Mouse (Mus musculus) liver, embryonic 14.5 days (tissue): ENCODE data around the gene Olfr721-ps1. TPM values are rescaled to one million over a fixed set of nuclear protein-coding genes. Genes with fewer than 3 reads are reported as not detected.

Experiments
- ATAC-seq: fragments of 200-750 bp; cut with Nextera tagmentation; 2 replicates; pipeline ENCODE4 v1.8.0; 2017; ENCODE audit warnings: moderate number of reproducible peaks, mild to moderate bottlenecking, moderate library complexity; ENCODE audit not compliant: insufficient read depth
- DNase-seq, 3 experiments: peaks; one replicate each; pipeline ENCODE4 v3.0.0-alpha.2; 2012 to 2013; ENCODE audit warnings: low read depth in 3 of 3, low spot score in 3 of 3
- H3K27ac ChIP-seq: fragments of 300-500 bp; sonication (generic); 2 replicates; pipeline ENCODE4 v1.5.1; 2014; ENCODE audit warnings: moderate library complexity, mild to moderate bottlenecking, control low read depth, inconsistent platforms
- H3K27me3 ChIP-seq: fragments of 300-500 bp; sonication (generic); 2 replicates; pipeline ENCODE4 v1.6.1; 2014; ENCODE audit warnings: mild to moderate bottlenecking, low read length, moderate library complexity; ENCODE audit not compliant: control insufficient read depth, insufficient read depth
- H3K36me3 ChIP-seq: fragments of 300-500 bp; sonication (generic); replicated peaks from 2 replicates; pipeline ENCODE4 v1.6.1; 2014; ENCODE audit warnings: low read depth; ENCODE audit not compliant: control insufficient read depth, insufficient read depth
- H3K4me1 ChIP-seq, 2 experiments: fragments of 200-500 bp in 1 of 2; fragments of 300-500 bp in 1 of 2; sonication (generic) in 1 of 2; replicated peaks; 2 replicates each; pipeline ENCODE4 v1.6.1; 2012 to 2014; ENCODE audit warnings: antibody characterized with exemption in 1 of 2, inconsistent platforms in 1 of 2, low read length in 1 of 2; ENCODE audit not compliant: control insufficient read depth in 2 of 2, insufficient read depth in 2 of 2
- H3K4me2 ChIP-seq: fragments of 300-500 bp; sonication (generic); 2 replicates; pipeline ENCODE4 v1.6.1; 2014; ENCODE audit warnings: low read depth, mild to moderate bottlenecking, control low read depth, moderate library complexity
- H3K4me3 ChIP-seq, 2 experiments: fragments of 200-500 bp in 1 of 2; fragments of 300-500 bp in 1 of 2; sonication (generic) in 1 of 2; 2 replicates each; pipeline ENCODE4 v1.5.1; 2012 to 2014; ENCODE audit warnings: low read depth in 2 of 2, low read length in 2 of 2, mild to moderate bottlenecking in 2 of 2, control low read depth in 1 of 2, inconsistent platforms in 1 of 2, moderate library complexity in 1 of 2; ENCODE audit not compliant: insufficient read depth in 1 of 2
- H3K9ac ChIP-seq: fragments of 300-500 bp; sonication (generic); replicated peaks from 2 replicates; pipeline ENCODE4 v1.6.1; 2014; ENCODE audit warnings: mild to moderate bottlenecking, control low read depth, moderate library complexity
- H3K9me3 ChIP-seq: fragments of 300-500 bp; sonication (generic); 2 replicates; pipeline ENCODE4 v1.6.1; 2016; ENCODE audit warnings: low read length, mixed read lengths; ENCODE audit not compliant: control insufficient read depth
- CTCF ChIP-seq: IDR thresholded peaks from 2 replicates; pipeline ENCODE4 v1.5.1; 2016; ENCODE audit warnings: antibody characterized with exemption, low read depth, control low read depth
- EP300 ChIP-seq: IDR thresholded peaks from 2 replicates; pipeline ENCODE4 v1.6.1; 2016; ENCODE audit warnings: antibody characterized with exemption, low read depth
- WGBS: fragments of 180-500 bp; shearing (Covaris S2); extraction: QIAGEN DNeasy Blood & Tissue Kit; methylation state at CpG from one replicate; pipeline ENCODE4 v1.1.7; 2014; ENCODE audit not compliant: insufficient replicate concordance; 5-methylcytosine and 5-hydroxymethylcytosine counted together
- polyA plus RNA-seq, 2 experiments: library from polyadenylated mRNA; depleted of rRNA in 1 of 2; stranded (reverse) in 1 of 2; unstranded in 1 of 2; fragments of >200 nt; fragmentation: Nextera tagmentation in 1 of 2; extraction: Ambion mirVana in 1 of 2; gene quantifications; 2 replicates each; pipeline versions ENCODE4 v1.2.1 to v1.2.3; 2012 to 2014

Gene Olfr721-ps1
- polyA plus RNA-seq (2012; rRNA removed), result not detected in 2 replicates
- not detected in 2 replicates for polyA plus RNA-seq (2014; fragmentation: Nextera tagmentation; extraction: Ambion mirVana)

DNA sequence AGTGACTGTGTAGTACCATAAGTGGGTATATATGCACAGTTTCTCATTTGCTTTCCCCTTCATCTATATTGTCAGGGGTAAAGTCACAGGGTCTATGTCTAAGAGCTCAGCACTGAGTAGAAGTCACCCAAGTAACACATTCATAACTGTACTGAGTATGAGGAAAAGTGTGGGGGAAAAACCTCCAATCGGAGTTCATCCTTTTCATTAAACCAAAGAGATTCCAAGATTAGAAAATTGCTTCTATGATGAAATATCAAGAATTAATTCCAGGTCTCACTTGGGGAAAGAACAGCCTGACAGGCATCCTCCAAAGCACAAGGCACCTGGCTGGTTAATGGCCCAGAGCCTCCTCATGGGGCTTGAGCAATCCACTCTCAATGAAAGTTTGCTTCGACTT is at the start of gene Olfr721-ps1:
Gene Olfr721-ps1 (plus strand): TSS at position 301 of the 400 bp plus-strand sequence.
- 70% methylated on average over 2 of the region's 2 CpGs for WGBS
- DNase-seq, result no peak
- Histone ChIP-seq H3K4me3 (no peak within 1 kb of the TSS), H3K9ac (no peak within 1 kb of the TSS), H3K27me3 (no peaks in the 10 kb centered on the region), H3K4me2 (no peak within 1 kb of the TSS), H3K27ac (no peak within 1 kb of the TSS), H3K9me3 (no peaks in the 10 kb centered on the region), H3K36me3 (no peaks in the 10 kb centered on the region), H3K4me1 (no peaks in the 10 kb centered on the region)
- no peak for ATAC-seq
- no peak for TF ChIP-seq EP300
- no peak for TF ChIP-seq CTCF

DNA sequence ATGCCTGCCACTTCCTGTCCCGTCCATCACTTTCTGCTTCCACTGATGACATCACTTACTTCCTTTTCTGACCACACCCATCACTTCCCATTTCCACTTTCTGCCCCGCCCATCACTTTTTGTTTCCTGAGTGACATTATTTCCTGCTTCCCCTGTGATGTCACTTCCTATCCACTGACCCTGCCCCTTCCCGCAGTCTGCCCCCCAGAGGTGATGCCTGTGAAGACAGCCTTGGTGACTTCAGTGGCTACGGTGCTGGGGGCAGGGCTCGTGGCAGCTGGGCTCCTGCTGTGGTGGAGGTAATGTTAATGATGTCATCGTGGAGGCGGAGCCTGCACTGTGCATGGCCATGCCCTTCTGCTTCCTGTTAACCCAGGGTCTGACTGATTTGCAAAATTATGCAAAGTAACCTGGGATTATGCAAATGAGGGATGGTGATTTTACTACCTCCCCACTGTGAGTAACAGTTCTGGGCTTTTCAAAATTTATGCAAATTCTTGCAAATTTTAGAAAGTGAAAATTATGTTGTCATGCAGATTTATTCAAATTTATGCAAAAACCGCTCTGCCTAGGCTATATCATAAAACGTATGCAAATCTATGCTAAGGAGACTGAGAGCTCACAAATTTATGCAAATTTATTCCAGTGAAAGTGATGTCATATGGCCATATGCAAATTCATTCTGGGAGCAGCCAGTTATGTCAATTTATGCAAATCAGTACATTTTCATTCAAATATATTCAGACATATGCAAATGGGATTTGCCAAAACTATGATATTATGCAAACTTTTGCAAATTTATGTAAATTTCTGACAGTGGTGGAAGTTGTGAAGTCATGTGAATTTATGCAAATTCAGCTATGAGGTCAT is 49.1 kb upstream of the Olfr721-ps1 start:
- WGBS, result 78% methylated on average over 9 of the region's 9 CpGs
- no peaks in the 10 kb centered on the region for H3K36me3 ChIP-seq
- no peak overlapping the region for H3K4me3 ChIP-seq
- H3K9me3 ChIP-seq, result peaks cover 44% of the 10 kb centered on the region
- TF ChIP-seq EP300 (no peak), CTCF (no peak)
- ATAC-seq, result no peak
- no peak overlapping the region for H3K27ac ChIP-seq
- no peaks in the 10 kb centered on the region for H3K27me3 ChIP-seq
- no peak overlapping the region for H3K9ac ChIP-seq
- DNase-seq, result no peak
- H3K4me2 ChIP-seq, result no peak overlapping the region
- H3K4me1 ChIP-seq, result no peaks in the 10 kb centered on the region

DNA sequence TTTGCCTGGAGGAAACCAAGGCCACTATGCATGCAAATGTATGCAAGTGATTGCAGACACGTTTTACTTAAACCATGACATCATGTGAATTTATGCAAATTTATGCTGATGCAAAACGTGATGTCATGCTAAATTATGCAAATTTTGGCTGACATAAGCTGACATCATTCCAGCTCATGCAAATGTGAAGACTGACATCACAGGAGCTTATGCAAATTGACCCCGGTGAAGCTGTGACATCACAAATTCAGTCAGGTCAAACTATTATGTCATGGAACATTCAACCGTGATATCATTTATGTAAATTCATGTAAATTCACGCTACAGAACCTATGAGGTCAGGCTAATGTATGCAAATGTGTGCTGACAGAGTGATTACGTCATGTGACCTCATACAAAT is 48.5 kb upstream of the Olfr721-ps1 start:
- H3K27ac ChIP-seq, result no peak overlapping the region
- H3K27me3 ChIP-seq, result no peaks in the 10 kb centered on the region
- H3K4me1 ChIP-seq, result no peaks in the 10 kb centered on the region
- no peaks in the 10 kb centered on the region for H3K36me3 ChIP-seq
- ATAC-seq (no peak), DNase-seq (no peak)
- TF ChIP-seq CTCF, result no peak
- no peak for TF ChIP-seq EP300
- no peak overlapping the region for H3K4me2 ChIP-seq
- 68% methylated on average over 6 of the region's 6 CpGs for WGBS
- no peak overlapping the region for H3K4me3 ChIP-seq
- H3K9me3 ChIP-seq, result peaks cover 44% of the 10 kb centered on the region
- H3K9ac ChIP-seq, result no peak overlapping the region

DNA sequence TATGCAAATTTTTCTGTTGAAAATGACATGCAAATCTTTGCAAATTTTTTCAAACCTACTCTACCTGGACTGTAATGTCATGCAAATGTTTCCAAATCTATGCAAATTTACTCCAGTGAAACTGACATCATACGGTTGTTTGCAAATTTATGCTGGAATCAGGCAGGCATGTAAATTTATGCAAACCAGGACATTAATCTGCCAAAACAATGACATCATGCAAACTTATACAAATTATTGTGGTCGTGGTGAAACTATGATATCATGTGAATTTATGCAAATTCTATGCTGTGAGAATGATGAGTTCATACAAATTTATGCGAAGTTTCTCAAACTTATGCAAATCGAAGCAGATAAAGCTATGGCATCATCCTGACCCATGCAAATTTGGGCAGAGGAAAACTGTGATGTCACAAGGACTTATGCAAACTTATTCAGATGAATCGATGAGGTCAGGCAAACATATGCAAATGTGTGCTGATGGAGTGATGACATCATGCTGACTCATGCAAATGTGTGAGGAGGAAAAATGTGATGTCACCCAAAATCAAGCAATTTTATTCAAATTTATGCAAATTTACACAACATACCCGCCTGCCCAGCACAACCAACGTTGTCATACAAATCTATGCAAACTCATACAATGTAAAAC is 47.9 kb upstream of the Olfr721-ps1 start:
- Histone ChIP-seq H3K4me3 (no peak overlapping the region), H3K9me3 (peaks cover 44% of the 10 kb centered on the region), H3K4me2 (no peak overlapping the region), H3K27ac (no peak overlapping the region), H3K36me3 (no peaks in the 10 kb centered on the region), H3K4me1 (no peaks in the 10 kb centered on the region), H3K9ac (no peak overlapping the region), H3K27me3 (no peaks in the 10 kb centered on the region)
- ATAC-seq (no peak), DNase-seq (no peak)
- no peak for TF ChIP-seq EP300
- no peak for TF ChIP-seq CTCF
- WGBS, result 72% methylated on average over 7 of the region's 7 CpGs

DNA sequence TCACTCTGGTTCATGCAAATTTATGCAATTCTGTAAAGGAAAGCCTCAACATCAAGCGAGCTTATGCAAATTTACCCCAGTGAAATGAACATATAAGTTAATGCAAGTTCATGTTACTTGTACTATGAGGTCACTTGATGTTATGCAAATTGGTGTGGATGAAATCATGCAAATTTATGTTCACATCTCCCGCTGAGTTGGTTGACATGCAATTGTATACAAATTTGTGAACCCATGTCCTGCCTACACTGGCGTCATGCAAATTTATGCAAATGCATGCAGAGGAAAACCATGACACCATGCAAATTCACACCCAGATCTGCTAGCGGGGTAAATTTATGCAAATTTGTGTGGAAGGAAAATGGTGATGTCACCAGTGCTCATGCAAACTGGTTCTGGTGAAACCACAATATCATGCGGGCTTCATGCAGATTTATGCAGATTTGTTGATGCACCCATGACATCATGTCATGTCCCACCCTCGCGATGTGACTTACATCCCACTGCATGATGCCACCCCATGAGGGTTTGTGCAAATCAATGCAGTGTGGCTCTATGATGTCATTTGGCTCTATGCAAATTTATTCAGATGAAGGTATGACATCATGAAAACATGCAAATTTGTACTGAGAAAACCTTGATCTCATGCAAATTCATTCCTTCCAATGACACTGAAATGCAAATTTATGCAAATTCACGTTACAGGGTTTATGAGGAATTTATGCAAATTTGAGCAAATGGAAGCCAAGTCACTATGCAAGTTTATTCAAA is 47.2 kb upstream of the Olfr721-ps1 start:
- TF ChIP-seq CTCF, result no peak
- TF ChIP-seq EP300, result no peak
- H3K27me3 ChIP-seq, result no peaks in the 10 kb centered on the region
- no peak overlapping the region for H3K27ac ChIP-seq
- no peak overlapping the region for H3K4me2 ChIP-seq
- no peak for DNase-seq
- H3K9ac ChIP-seq, result no peak overlapping the region
- WGBS, result 80% methylated on average over 8 of the region's 8 CpGs
- no peaks in the 10 kb centered on the region for H3K36me3 ChIP-seq
- no peak for ATAC-seq
- no peak overlapping the region for H3K4me3 ChIP-seq
- H3K9me3 ChIP-seq, result peaks cover 43% of the 10 kb centered on the region
- no peaks in the 10 kb centered on the region for H3K4me1 ChIP-seq
